Mouse (Mus musculus): ENCODE results near the gene Nutf2. TPM values are rescaled to one million over a fixed set of nuclear protein-coding genes. Genes with fewer than 3 reads are reported as not detected.

Nutf2 gene
- polyA plus RNA-seq, 1 experiment from 2014 or later, result 276 TPM

DNA sequence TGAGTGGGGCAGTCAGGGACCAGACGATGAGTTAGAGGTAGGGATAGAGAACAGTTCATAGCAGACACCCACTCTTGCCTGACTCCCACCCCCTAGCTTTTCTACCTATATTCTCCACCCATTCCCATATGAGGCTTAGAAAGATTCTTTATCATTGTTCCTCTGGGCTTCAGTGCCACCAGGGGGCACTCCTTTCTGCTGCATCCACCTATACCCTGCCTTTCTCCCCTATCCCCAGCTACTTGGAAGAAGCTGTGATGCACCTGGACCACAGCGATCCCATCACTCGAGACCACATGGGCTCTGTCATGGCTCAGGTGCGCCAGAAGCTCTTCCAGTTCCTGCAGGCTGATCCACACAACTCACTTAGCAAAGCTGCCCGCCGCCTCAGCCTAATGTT lies 32.1 kb downstream of the Nutf2 start:
- WGBS, result 80% methylated on average over 6 of the region's 6 CpGs

DNA sequence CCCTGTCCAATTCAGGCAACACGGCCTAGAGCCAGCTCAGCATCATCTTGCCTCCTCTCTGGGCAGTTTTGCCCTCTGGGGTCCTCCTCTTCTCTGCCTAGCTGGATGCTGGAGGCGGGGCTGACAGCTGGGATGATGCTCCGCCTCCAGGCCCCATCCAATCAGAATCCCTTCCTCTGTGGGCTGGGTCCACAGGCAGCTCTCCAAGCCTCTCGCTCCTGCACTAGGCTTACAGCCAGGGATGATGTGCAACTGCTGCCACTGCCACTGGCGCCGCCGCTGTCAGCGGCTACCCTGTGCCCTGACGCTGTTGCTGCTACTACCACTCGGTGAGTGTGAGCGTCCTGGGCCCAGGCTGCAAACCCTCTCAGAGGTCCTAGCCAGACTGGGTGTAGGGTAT lies 33.0 kb downstream of the Nutf2 start, which contains the start of gene Nrn1l:
TSS of gene Nrn1l (plus strand) at position 229 of the 400 bp plus-strand sequence.
- Histone ChIP-seq H3K9me3 (ENCODE audit: control insufficient read depth, low read depth, low read length) (no peaks in the 10 kb centered on the region), H3K4me3 (ENCODE audit: low read depth, low read length) (no peak within 1 kb of the TSS), H3K9ac (replicated peaks; ENCODE audit: low read depth, low read length) (no peak within 1 kb of the TSS), H3K4me1 (ENCODE audit: control insufficient read depth, insufficient read depth, low read length) (no peaks in the 10 kb centered on the region), H3K27ac (ENCODE audit: low read length) (no peak within 1 kb of the TSS), H3K4me2 (replicated peaks; ENCODE audit: low read depth, low read length) (no peak within 1 kb of the TSS), H3K27me3 (ENCODE audit: control insufficient read depth, insufficient read depth, low read length) (no peaks in the 10 kb centered on the region), H3K36me3 (ENCODE audit: control insufficient read depth, insufficient read depth, low read length) (peaks cover 43% of the 10 kb centered on the region)
- ATAC-seq (ENCODE audit: insufficient number of reproducible peaks, insufficient read depth, low FRiP score, low read depth), result peak; percentile 69; the same call in 1 of the 2 replicates
- 8% methylated on average over 11 of the region's 11 CpGs for WGBS

More for the DNA sequence above, 32.1 kb downstream of the Nutf2 start:
- no peaks in the 10 kb centered on the region for H3K9me3 ChIP-seq (ENCODE audit: control insufficient read depth, low read depth, low read length)
- H3K27ac ChIP-seq (ENCODE audit: low read length), result no peak overlapping the region
- no peak overlapping the region for H3K9ac ChIP-seq (replicated peaks; ENCODE audit: low read depth, low read length)
- H3K4me1 ChIP-seq (ENCODE audit: control insufficient read depth, insufficient read depth, low read length), result no peaks in the 10 kb centered on the region
- ATAC-seq (ENCODE audit: insufficient number of reproducible peaks, insufficient read depth, low FRiP score, low read depth), result no peak
- H3K4me2 ChIP-seq (replicated peaks; ENCODE audit: low read depth, low read length), result no peak overlapping the region
- H3K36me3 ChIP-seq (ENCODE audit: control insufficient read depth, insufficient read depth, low read length), result peaks cover 52% of the 10 kb centered on the region
- H3K27me3 ChIP-seq (ENCODE audit: control insufficient read depth, insufficient read depth, low read length), result no peaks in the 10 kb centered on the region
- H3K4me3 ChIP-seq (ENCODE audit: low read depth, low read length), result no peak overlapping the region

DNA sequence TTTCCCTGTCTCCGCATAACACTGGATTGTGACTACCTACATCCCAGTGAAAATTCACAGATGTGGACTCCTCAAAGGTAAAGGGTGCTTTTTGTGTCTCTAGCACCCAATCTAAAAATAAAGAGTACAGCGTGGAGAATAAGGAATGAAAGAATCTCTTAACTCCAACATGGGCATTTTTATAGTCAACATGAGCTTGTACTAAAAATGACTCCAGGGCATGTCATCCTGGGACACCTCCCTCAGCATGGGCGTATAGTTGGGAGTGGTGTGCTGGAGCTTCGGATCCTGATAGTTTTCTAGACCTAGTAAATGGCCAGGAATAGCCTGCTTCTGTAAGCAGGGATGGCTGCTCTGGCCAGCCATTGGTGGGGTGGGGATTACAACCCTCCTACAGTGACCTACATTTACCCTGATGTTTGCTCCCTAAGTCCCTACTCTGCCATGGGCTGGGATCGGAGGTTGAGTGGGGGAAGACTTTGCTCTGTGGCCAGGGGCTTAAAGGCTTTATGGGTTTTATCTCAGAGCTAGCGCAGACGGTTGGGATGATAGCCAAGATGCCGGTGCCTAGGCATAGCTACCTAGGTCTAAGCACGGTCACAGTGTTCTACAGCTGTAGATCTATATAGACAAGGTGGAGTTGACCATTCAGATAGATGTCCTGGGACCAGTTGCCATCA lies 37.6 kb downstream of the Nutf2 start:
- ATAC-seq (ENCODE audit: insufficient number of reproducible peaks, insufficient read depth, low FRiP score, low read depth), result no peak
- Histone ChIP-seq H3K27me3 (ENCODE audit: control insufficient read depth, insufficient read depth, low read length) (no peaks in the 10 kb centered on the region), H3K4me1 (ENCODE audit: control insufficient read depth, insufficient read depth, low read length) (peaks cover 6% of the 10 kb centered on the region; the same call in 1 of the 2 replicates), H3K27ac (ENCODE audit: low read length) (no peak overlapping the region), H3K4me2 (replicated peaks; ENCODE audit: low read depth, low read length) (no peak overlapping the region), H3K9me3 (ENCODE audit: control insufficient read depth, low read depth, low read length) (no peaks in the 10 kb centered on the region), H3K36me3 (ENCODE audit: control insufficient read depth, insufficient read depth, low read length) (peaks cover under 1% of the 10 kb centered on the region; the same call in 1 of the 2 replicates), H3K4me3 (ENCODE audit: low read depth, low read length) (no peak overlapping the region), H3K9ac (replicated peaks; ENCODE audit: low read depth, low read length) (no peak overlapping the region)
- 79% methylated on average over 9 of the region's 9 CpGs for WGBS

- H3K36me3 ChIP-seq (ENCODE audit: control insufficient read depth, insufficient read depth, low read length), result no peaks in the 10 kb centered on the region; the same call in 1 of the 2 replicates
- peak within 1 kb of the TSS; percentile 84 for H3K4me3 ChIP-seq (ENCODE audit: low read depth, low read length)
- H3K27me3 ChIP-seq (ENCODE audit: control insufficient read depth, insufficient read depth, low read length), result no peaks in the 10 kb centered on the region
- H3K9ac ChIP-seq (replicated peaks; ENCODE audit: low read depth, low read length), result peak within 1 kb of the TSS; percentile 87
- H3K9me3 ChIP-seq (ENCODE audit: control insufficient read depth, low read depth, low read length), result no peaks in the 10 kb centered on the region
- WGBS, result under 1% methylated on average over 68 of the region's 68 CpGs
- peaks cover 6% of the 10 kb centered on the region; the same call in 1 of the 2 replicates for H3K4me1 ChIP-seq (ENCODE audit: control insufficient read depth, insufficient read depth, low read length)
- peak within 1 kb of the TSS; percentile 72 for H3K4me2 ChIP-seq (replicated peaks; ENCODE audit: low read depth, low read length)
- ATAC-seq (ENCODE audit: insufficient number of reproducible peaks, insufficient read depth, low FRiP score, low read depth), result peak; percentile 94
- H3K27ac ChIP-seq (ENCODE audit: low read length), result peak within 1 kb of the TSS; percentile 87
Measured at GRCm38 (mm10) chr8:105900180-105900940, 40.0 kb downstream of the Nutf2 start, which contains the start of gene Pskh1. Pskh1 (plus strand) TSS chr8:105900441.

GRCm38 (mm10) chr8:105900941-105901616 lies 40.7 kb downstream of the Nutf2 start:
- Histone ChIP-seq H3K4me1 (ENCODE audit: control insufficient read depth, insufficient read depth, low read length) (peaks cover 6% of the 10 kb centered on the region; the same call in 1 of the 2 replicates), H3K9me3 (ENCODE audit: control insufficient read depth, low read depth, low read length) (no peaks in the 10 kb centered on the region), H3K36me3 (ENCODE audit: control insufficient read depth, insufficient read depth, low read length) (no peaks in the 10 kb centered on the region), H3K9ac (replicated peaks; ENCODE audit: low read depth, low read length) (peak overlapping the region; percentile 87), H3K27me3 (ENCODE audit: control insufficient read depth, insufficient read depth, low read length) (no peaks in the 10 kb centered on the region), H3K4me2 (replicated peaks; ENCODE audit: low read depth, low read length) (peak overlapping the region; percentile 72), H3K27ac (ENCODE audit: low read length) (peak overlapping the region; percentile 87), H3K4me3 (ENCODE audit: low read depth, low read length) (peak overlapping the region; percentile 84)
- no peak for ATAC-seq (ENCODE audit: insufficient number of reproducible peaks, insufficient read depth, low FRiP score, low read depth)
- WGBS, result 30% methylated on average over 16 of the region's 16 CpGs

GRCm38 (mm10) chr8:105919390-105919789 lies 59.0 kb downstream of the Nutf2 start:
- Histone ChIP-seq H3K4me3 (ENCODE audit: low read depth, low read length) (no peak overlapping the region), H3K36me3 (ENCODE audit: control insufficient read depth, insufficient read depth, low read length) (peaks cover 8% of the 10 kb centered on the region), H3K4me1 (ENCODE audit: control insufficient read depth, insufficient read depth, low read length) (no peaks in the 10 kb centered on the region), H3K9ac (replicated peaks; ENCODE audit: low read depth, low read length) (no peak overlapping the region), H3K9me3 (ENCODE audit: control insufficient read depth, low read depth, low read length) (no peaks in the 10 kb centered on the region), H3K27ac (ENCODE audit: low read length) (no peak overlapping the region), H3K27me3 (ENCODE audit: control insufficient read depth, insufficient read depth, low read length) (no peaks in the 10 kb centered on the region), H3K4me2 (replicated peaks; ENCODE audit: low read depth, low read length) (no peak overlapping the region)
- ATAC-seq (ENCODE audit: insufficient number of reproducible peaks, insufficient read depth, low FRiP score, low read depth), result no peak
- WGBS, result 86% methylated on average over 3 of the region's 3 CpGs

- WGBS, result 67% methylated on average over 3 of the region's 3 CpGs
- Histone ChIP-seq H3K4me1 (ENCODE audit: control insufficient read depth, insufficient read depth, low read length) (no peaks in the 10 kb centered on the region), H3K9me3 (ENCODE audit: control insufficient read depth, low read depth, low read length) (no peaks in the 10 kb centered on the region), H3K36me3 (ENCODE audit: control insufficient read depth, insufficient read depth, low read length) (peaks cover 13% of the 10 kb centered on the region), H3K27ac (ENCODE audit: low read length) (no peak overlapping the region), H3K4me3 (ENCODE audit: low read depth, low read length) (no peak overlapping the region), H3K4me2 (replicated peaks; ENCODE audit: low read depth, low read length) (no peak overlapping the region), H3K9ac (replicated peaks; ENCODE audit: low read depth, low read length) (no peak overlapping the region), H3K27me3 (ENCODE audit: control insufficient read depth, insufficient read depth, low read length) (no peaks in the 10 kb centered on the region)
- no peak for ATAC-seq (ENCODE audit: insufficient number of reproducible peaks, insufficient read depth, low FRiP score, low read depth)
Measured at GRCm38 (mm10) chr8:105925123-105925522, 64.7 kb downstream of the Nutf2 start.
